Mouse (Mus musculus): ENCODE results near the gene Nadk.
"Not testable (repeated sequence)": the region's sequence is repeated elsewhere in the genome, so short reads cannot be mapped to it uniquely, and the experiment has no call there.

Nadk gene

DNA sequence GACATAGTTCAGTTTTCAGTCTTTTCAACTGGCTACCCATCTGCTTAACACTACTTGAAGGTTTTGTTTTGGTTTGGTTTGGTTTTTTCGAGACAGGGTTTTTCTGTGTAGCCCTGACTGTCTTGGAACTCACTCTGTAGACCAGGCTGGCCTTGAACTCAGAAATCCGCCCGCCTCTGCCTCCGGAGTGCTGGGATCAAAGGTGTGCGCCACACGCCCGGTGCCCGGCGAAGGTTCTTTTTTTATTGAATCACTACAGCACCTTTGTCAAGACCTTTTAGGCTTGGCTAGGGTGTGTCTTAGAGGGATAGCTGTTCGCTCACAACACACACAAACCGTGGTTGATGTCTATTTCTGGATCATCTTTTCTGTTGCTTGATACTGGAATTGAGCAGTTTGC lies 8.1 kb downstream of the Nadk start:
- DNase-seq: not testable (repeated sequence)

DNA sequence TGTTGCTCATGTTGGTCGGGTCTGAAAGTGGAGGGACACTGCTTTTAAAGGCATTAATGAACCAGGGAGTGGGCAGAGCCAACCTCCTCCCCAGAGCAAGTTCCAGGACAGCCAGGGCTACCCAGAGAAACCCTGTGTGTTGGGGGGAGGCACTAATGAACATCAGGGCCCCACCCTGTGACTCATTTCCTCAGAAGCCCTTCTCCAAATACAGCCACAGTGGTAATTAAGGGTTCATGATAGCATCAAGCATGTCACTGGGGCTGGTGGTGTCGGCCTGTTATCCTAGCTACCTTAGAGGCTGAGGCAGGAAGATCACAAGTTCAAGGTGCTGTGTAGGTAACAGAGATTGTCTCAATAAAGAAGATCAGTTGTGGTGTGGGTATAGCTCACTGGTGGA lies 9.3 kb downstream of the Nadk start:
- no peak for DNase-seq

DNA sequence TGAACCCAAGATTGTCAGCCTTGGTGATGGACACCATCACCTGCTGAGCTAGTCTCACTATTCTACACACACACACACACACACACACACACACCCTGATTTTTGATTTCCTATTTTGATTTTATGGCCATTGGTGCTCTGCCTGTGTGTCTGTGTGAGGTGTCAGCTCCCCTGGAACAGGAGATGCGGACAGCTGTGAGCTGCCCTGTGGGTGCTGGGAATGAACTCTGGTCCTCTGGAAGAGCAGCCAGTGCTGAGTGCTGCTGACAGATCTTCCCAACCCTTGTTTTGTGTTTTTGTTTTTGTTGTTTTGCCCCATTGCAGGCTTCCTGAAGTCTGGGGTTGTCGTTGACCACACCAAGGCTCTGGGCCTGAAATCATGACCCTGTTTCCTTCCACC lies 11.0 kb downstream of the Nadk start:
- DNase-seq: no peak

DNA sequence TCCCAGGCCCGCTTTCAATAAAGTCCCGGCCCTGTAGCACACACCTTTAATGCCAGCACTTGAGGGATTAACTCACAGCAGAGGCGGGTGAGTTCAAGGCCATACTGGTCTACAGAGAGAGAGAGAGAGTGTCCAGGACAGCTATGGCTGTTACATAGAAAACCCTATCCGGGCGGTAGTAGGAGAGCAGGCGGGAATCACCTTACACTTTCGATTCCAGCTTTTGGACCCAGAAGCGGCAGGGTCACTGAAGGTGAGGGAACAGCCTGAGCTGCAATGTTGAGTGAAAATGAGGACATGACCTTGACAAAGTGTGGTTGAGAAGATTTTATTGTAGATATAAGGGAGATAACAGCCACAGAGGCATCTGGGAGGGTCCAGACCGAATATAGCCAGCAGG lies 11.7 kb downstream of the Nadk start:
- DNase-seq: no peak

DNA sequence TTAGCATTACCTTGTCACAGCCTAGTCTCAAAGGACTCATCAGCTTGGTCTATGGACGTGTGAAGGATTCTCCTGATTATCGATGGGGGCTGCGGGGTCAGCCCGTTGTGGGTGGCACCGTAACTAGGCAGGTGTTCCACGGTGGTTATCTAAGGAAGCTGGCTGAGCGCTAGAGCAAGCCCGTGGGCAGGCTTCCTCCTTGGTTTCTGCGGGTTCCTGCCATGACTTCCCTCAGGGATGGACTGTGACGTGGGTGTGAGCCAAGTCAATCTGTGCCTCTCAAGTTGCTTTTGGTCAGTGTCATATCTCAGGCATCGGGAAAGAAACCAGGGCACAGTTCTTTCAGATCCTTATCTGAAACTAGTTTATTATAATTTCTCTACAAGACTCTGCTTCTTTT lies 12.8 kb downstream of the Nadk start:
- DNase-seq: no peak

DNA sequence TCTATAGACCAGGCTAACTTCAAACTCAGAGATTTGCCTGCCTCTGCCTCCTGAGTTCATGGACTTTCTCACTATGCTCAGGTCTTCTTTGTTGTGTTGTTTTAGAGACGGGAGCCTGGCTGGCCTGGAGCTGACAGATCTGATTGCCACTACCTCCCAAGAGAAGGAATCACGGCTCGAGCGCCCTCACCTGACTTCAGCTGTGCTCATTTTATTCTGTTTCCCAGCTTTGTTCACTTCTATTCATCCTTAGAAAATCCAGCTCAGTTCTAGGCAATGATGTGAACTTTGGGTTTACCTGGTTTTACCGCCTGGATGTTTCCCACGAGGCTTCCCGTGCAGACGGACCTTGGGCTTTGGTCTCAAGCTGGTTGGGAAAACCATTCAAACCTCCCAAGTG lies 13.3 kb downstream of the Nadk start:
- no peak for DNase-seq

DNA sequence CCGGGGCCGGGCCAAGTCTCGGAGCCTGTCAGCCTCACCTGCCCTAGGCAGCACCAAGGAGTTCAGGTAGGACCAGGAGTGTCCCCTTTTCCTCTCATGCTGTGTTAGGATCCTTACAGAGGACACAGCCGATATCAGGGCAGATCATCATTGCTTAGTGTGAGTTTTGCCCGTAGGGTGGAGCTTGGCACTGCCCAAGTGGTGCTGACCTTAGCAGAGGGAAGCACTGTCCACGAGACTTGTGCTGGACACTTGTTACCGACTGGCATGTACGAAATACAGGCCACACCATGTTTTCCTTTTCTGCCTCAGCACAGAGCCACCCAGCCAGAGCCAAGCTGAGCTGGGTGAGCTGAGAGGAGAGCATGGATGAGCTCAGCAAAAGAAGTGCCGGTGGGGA lies 15.0 kb downstream of the Nadk start:
- DNase-seq: no peak

DNA sequence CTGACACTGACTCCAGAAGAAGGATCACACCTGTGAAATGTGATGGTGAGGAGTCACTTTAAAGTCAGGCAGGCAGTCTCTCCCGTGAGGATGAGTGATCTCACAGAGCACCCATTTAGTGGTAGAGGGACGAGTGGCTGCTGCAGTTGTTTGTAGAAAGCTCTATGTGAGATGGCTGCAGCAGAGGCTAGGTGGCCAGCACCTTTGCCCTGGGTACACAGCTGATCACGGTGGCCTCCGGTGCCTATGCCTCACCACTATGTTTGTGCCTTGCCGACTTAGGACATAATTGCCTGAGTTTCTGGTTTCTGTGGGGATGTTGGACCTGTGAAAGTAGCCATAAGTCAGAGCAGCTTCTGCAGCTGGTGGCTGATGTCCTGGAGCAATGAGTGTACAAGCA lies 15.6 kb downstream of the Nadk start:
- no peak for DNase-seq

DNA sequence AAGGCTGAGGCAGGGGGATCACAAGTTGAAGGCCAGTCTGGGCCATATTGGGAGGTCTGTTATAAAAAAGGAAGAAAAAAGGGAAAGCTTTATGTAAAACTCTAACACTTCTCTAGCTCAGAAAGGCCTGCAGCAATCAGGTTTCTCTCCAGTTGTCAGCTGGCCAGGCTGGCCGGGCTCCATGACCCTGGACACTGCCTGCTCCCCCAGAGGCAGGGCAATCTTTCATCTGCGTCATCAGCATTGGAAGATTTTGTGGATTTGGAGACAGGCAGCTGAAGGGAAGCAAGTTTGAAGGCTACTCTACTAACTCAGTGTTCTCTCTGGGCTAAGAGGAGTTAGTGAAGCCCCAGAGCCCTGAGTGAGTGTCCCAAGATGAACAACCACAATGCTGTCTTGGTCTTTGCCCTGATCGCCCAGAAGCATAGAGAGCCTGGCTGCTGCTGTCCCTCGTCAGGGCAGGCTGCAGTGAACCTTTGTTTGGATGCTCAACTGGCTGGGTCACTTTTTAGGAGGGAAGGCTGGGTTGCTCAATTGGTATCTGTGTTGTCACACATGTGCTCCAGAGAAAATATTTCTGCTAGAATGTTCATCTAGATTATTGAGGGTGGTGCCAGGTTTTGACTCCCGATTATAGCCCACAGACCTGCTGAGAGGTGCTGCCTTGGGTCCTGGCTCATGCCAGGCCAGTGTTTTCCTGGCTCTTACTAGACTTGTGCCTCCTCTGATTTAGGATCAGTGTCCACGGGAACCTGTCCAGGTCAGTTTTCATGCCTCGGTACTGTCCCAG lies 16.4 kb downstream of the Nadk start:
- DNase-seq: no peak

DNA sequence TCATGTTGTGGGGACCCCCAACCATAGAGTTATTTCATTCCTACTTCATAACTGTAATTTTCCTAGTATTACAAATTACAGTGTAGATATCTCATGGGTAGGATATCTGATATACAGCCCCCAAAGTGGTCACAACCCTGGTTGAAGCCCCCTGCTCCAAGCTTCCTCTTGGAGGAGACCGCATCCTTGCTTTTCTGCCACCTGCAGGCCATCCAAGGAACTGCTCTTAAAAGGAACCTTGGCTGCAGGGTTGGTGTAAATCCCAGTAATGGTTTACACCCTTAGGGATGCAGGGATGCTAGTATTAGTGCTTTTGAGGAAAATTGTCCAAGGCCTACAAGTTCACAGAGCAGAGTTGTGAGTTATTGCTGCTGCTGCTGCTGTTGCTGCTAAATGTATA lies 18.2 kb downstream of the Nadk start:
- peak; percentile 72 for DNase-seq

DNA sequence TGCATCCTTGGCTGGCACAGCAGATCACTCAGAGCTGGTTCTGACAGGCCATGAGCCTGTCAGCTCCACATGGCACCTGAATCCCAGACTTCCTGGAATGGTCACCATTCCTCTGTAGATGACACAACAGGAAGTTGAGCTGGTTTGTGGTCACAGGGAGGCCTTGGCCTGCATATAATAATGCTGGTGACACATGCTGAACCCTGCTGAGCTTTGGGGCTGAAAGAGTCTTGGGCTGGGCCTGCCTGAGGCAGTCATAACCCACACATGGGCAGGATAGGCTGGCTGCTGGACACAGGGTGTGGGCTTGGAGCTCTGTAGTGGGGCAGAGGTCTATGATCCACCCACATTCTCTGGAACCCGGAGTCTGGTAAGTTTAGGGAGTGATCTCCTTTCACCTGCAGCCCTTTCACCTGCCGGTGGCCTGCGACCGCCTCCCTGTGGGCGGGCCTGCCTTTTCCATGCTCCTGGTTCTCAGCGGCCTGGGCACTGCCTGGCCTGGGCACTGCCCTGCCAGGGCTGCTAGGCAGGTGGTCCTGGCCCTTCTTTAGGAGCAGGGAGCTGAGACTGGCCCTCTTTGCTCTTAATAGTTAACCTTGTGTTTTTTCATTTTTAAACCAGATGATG lies 20.2 kb downstream of the Nadk start:
- no peak for DNase-seq

DNA sequence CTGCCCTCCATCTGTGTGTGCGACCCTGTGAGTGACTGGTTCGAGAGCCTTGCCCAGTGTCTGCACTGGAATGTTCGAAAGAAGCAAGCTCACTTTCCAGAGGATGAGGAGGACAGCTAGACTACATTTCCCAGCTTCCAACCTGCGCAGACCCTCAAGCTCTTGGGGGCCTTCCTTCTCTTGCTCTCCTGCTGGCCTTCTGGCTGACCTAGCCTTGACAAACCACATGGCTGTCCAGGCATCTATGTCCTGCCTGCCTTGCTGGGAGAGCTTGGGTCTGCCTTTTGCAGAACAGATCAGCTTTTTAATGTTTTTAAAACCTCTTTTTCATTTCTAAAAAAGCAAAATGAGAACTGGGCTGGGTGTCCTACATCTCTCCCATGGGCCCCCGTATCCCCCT lies 27.2 kb downstream of the Nadk start:
- no peak for DNase-seq

DNA sequence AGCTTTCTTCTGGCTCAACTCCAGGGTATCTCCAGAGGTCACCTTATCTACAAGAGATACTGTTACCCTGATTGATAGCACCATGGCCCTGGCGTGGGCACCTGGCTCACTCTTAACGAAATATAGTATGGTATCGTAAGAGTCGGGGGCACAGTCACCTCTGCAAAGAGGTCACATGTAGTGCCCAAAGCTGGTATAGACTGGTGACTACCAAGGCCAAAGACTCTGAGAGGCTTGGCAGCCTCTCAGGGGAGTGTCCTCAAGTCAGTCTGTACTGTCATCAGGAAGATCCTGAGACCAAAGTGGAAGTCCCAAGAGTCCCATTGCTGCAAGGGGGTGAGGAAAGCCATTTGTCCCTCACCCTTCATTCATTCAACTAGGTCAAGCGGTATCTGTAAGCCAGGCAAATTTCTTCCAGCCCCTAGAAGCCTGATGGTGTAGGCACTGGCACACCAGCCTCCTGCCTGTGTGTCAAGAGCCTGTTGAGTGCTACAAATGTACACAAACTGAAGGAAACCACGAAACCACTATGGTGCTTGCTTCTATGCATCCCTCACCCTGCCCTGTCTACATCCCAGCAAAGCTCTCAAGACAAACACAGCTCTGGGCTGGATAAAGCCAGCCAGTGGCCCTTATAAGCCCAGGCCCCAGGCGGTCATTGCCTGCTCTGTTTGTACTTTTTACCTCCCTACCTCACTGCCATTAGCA lies 29.0 kb downstream of the Nadk start:
- DNase-seq: no peak

DNA sequence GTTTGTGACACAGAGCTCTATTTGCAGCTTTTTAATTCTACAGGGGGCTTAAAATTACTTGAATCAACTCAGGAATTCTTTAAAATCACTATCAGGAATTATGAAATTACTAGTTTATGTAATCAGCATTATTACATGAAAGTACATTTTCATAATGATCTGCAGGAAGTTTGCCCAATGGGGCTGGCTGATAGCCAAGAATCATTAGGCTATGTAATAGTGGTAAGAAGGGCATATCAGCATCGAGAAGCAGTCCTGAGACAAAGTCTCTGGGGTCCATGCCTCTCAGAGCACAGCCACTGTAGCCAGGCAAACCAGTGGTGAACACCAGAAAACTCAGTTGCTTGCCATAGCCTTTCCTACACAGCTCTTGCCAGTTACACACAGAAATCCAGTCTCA lies 31.6 kb downstream of the Nadk start:
- no peak for DNase-seq

DNA sequence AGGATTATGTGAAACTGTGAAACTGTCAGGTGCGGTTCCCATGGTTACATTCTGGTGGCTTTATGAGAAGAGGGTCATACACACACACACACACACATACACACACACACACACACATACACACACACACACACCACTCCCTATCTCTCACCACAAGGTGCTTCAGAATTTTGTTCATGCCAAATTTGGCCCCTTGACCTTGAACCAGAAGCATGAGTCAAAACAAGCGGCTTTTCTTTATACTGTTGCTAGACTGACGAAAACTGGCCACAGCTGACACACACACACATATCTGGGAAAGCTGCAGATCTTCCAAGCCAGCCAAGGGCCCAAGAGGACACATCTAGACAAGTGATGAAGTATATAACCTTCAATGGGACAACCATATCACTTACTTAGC lies 33.6 kb downstream of the Nadk start:
- no peak for DNase-seq

DNA sequence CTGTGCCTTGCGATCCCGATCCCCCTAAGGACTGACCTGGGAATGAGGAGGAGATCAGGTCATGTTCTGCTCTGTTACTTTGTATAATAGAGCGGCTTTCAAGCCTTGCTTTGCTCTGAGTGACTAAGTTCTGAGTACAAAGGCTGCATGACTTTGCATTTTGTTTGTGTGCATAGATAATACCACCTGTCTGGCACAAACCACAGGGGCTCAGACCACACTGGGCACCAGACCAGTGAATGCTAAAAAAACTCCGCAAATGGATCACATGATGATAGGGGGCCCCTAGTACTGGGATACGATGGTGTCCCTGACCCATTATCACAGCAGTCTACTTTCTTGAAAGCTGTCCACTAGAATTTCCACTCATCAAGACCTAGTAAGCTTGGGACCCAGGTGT lies 34.4 kb downstream of the Nadk start:
- no peak for DNase-seq

DNA sequence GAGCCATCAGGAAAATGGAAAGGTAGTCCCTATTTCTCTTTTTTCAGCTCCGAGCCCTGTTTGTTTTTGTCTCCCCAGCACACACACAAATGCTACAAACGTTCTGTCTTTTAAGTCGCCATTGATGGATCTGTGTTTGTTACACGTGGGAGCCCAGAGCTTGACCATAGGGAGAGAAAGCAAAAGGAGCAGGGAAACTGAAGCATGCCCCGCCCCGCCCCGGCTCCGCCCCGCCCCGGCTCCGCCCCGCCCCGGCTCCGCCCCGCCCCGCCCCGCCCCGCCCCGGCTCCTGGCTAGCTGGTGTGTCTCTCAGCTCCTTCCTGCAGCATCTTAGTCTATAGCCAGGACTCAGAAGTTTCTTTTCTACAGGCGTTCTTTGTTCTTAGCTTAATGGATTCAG lies 36.4 kb downstream of the Nadk start:
- DNase-seq: no peak

DNA sequence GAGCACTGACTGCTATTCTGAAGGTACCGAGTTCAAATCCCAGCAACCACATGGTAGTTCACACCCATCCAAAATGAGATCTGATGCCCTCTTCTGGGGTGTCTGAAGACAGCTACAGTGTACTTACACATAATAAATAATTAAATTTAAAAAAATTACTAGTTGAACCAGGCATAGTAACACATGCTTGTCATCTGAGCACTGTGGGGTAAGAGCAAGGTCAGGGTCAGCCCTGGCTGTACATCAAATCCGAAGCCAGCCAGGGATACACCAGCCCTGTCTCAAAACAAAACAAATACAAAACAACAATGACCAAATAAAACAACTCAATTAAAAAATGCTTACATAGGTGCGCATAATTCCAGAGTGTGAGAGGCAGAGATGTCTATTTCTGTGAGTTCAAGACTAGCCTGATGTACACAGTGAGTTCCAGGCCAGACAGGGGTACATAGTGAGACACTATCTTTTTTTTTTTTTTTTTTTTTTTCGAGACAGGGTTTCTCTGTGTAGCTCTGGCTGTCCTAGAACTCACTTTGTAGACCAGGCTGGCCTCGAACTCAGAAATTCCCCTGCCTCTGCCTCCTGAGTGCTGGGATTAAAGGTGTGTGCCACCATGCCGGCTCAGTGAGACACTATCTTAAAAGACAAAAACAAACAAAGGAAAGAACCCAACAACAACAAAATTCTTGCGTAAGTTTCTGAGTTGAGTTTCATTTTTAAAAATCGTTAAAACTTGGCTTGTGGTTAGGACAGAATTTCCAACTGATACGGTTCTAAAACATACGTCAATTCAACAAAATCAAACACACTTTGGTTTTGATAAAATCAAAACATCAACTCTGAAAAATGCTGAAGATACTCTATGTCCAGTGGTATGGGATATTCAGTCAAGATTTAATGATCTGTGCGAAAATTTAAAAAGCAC lies 38.0 kb downstream of the Nadk start:
- no peak for DNase-seq

DNA sequence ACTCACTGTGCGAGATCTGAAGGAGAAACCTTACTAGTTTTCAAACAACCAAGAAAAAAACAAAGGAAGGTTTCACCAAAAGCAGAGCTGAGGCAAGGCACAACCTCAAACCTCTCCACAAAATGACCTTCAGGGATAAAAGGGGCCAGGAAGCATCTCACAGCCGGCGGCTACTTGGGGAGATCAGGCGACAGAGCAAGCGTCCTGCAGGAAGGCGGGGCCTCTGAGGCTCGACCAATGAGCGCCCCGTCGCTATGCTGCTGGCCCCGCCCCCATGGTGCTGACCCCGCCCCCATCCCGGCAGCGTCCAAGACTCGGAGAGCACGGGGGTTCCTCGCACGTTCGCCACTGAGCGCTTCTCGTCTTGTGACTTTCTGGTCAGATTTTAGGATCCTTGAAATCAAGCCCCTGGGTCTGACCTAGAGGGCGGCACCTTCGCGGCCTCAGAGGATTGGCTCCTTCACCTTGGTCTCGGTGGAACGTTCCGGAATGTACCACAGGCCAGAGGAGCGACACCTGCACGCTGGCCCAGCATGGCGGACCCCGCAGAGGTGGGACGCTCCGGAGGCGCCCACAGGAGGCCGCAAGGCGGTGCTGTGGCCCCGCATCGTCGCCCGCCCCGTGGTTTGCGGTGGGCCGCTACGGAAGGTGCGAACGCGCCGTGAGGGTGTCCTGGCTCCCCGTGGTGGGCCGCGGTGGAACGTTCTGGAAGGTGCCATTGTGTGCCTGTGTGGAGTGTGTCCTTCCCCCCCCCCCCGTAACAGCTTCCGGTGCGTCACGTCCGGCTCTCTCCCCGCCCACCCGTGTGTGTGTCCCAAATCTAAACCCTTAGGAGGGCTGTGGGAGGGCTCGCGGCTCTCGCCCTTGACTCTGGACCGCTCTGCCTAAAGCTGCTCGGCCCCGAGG lies 39.2 kb downstream of the Nadk start, which contains the start of gene Slc35e2:
Slc35e2 (plus strand) TSS at position 326 of the 906 bp plus-strand sequence.
- peak; percentile 98 for DNase-seq

DNA sequence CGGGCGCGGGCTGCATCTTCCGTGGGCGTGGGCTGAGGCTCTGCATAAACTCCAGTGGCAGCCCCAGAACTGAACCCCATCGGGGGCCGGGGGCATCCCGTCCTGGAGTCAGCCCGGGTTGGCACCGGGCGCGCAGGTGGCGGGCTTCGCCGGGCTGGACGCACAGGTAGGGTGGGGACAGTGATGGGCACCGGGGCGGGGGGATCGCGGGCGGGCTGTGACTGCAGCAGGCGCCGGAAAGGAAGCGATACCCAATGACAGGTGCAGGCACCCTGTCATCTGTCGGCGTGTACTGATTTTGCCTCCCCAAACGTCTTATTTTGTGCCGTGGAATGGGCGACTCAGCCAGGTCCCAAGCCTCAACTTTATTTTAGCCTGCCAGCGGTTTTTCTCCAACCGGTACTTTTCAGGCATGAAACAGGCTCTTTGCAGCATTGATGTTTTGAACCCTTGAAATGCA lies 39.8 kb downstream of the Nadk start:
- DNase-seq: no peak

DNA sequence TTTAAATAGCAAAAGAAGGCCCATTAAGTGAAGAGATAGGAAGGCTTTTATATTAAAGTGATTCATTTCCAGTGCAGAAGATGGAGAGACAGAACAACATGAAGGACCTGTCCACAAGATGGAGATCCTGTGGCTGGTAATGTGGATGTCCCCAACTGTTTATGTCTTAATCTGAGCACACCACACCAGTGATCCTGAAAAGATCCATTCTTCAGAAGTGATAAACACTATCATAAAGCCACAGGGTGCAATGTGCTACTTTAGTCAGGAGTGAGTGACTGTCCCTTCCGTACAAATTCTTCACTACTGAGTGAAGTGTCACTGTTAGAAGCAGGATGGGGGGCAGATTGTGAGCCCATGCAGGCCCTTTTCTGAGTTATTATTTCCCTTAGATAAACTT lies 40.6 kb downstream of the Nadk start:
- DNase-seq: no peak

DNA sequence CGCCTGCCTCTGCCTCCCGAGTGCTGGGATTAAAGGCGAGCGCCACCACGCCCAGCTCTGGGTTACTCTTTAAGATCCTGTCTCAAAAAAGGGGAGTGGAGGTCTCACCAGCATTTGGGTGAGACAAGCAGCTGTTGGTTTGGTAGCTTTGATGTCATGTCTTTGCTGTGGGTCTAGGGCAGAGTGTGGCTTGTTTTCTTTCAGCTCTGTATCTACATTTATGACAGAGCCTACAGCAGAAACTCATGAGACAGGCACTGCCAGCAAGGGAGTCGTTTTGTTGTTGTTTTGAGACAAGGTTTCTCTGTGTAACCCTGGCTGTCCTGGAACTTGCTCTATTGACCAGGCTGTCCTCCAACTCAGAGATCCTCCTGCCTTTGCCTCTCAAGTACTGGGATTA lies 41.6 kb downstream of the Nadk start:
- DNase-seq: no peak

Measured in right cerebral cortex, postnatal 4 days (tissue).